Mouse (Mus musculus): ENCODE measurements around the gene Rnaseh2c.

The Rnaseh2c gene

DNA sequence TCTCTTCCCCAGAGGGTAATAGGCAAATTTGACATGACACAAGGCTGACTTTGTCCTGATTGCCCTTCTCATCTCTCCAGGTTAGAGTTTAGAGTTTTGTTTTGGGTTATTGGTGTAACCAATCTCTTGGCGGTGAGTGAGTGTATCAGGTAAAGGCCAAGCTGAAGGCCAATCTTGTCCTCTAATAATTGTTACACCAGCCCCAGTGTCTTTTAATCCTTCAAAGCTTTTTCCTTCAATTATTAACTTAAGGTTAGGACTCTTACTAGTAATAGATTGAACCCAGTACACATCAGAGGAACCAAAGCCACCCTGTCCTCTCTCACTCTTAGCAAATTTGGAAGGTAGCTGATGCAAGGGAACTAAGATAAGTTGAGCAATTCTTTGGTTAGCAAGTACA, 26.3 kb upstream of the Rnaseh2c start:
- no peak for DNase-seq (ENCODE audit: low read depth, low spot score)

DNA sequence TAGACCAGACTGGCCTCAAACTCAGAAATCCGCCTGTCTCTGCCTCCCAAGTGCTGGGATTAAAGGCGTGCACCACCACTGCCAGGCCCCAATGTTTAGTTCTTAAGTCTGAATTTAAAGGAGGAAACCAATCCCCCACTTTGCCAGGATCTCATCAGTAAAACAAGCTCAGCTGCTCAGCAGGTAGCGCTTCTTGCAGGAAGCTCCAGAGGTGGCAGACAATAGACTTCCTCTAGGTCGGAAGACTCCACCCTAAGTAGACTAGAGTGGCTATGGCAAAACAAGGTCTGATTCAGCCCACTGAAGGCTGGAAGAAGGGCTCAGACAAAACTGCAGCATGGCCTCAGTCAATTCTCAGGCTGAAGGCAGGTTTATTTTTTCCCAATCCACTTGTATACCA, 21.7 kb upstream of the Rnaseh2c start:
- DNase-seq (ENCODE audit: low read depth, low spot score): no peak

DNA sequence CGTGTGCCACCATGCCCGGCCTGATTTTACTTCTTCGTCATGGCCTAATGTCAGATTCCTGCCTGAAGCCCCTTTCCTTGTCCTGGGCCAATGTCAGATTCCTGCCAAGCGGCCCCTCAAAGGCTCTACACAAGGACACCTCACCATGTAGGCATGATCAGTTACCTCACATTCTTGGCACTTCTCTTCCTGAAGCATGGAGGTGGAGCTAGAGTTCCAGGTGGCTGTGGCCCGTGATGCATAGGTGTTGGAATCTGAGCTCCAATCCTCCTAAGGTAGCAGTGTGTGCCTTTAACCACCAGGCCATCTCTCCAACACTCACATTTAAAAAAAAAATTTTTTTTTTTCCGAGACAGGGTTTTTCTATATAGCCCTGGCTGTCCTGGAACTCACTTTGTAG, 20.9 kb upstream of the Rnaseh2c start:
- DNase-seq (ENCODE audit: low read depth, low spot score): no peak

DNA sequence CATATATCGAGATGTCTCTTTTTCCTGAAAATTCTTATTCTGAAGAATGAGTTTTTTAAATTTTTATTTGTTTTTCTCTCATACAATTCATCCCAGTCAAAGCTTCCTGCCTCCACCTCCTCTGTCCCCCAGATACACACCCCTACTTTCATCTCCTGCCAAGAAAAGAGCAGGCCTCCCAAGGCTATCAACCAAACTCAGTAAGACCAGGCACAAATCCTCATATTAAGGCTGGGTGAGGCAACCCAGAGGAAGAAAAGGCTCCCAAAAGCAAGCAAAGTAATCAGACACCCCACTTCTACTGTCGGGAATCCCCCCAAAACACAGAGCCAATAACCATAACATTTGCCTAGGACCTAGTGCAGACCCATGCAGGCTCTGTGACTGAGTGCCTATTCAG, 19.7 kb upstream of the Rnaseh2c start:
- DNase-seq (ENCODE audit: low read depth, low spot score): no peak

DNA sequence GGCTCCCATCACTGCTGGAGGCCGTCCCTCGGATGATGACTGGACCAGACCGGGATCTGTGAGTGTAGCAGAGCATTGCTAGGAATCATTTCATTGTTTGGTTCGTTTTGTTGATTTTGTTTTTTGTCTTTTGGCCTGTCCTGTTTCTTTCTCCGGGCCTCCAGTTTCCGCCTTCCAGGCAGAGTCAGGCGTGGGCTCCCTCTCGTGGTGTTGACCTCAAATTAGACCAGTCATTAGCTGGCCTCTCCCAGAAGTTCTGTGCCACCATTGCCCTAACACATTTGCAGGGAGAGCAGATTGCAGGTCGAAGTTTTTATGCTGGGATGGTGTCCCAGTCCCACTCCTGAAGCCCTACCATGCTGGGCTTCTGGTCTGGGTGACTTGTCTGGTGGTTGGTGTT, 12.5 kb upstream of the Rnaseh2c start:
- DNase-seq (ENCODE audit: low read depth, low spot score): no peak

DNA sequence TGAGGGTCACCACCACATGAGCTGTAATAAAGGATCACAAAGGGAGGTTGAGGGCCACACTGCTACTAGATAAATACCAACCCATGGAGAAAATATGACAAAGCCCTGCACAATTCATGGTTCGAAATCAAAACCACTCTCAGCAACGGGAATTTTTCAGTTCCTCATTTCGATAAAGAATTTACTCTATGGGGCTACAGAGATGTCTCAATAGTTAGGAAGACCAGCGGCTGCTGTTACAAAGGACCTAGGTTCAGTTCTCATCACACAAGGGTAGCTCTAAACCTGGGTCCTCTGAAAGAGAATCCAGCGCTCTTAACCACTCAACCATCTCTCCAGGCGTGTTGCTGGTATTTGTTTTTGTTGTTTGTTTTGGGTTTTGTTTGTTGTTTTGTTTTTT, 9.8 kb upstream of the Rnaseh2c start:
- no peak for DNase-seq (ENCODE audit: low read depth, low spot score)

DNA sequence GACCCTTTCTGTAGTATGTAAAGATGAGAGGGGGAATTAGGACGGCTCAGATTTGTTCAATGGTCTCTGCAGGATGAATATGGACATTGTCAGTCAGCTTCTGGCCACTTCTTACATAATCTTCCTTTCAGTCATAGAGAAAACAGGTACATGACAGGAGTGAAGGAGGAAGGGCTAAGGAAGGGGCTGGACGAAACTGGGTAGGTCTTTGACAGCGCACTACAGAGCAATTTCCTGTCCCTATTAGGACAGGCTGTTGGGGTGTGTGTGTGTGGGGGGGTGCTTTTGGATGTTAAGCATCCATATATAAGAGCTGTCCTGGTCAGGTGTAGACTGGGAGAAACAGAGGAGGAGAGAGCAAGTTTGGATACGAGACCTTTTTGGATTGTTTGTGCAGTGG, 2.4 kb upstream of the Rnaseh2c start:
- no peak for DNase-seq (ENCODE audit: low read depth, low spot score)

DNA sequence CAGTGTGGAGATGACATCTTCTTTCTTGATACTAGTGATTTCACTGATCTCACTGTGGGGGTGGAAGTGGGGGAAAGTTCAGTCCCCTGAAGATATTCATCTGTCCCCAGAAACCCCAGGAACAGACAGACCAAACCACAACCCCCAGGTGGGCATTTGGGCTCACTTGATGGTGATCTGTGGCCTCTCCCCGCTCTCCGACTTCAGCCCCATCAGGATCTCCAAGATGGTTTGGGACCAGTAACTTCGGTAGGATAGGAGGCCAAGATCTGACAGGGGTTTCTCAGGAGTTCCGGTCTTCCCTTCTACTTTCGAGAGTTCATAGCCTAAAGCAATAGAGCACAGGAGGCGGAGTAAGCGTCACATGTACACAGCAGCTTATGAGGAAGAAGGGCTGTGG, 2.0 kb downstream of the Rnaseh2c start:
- DNase-seq (ENCODE audit: low read depth, low spot score): no peak

DNA sequence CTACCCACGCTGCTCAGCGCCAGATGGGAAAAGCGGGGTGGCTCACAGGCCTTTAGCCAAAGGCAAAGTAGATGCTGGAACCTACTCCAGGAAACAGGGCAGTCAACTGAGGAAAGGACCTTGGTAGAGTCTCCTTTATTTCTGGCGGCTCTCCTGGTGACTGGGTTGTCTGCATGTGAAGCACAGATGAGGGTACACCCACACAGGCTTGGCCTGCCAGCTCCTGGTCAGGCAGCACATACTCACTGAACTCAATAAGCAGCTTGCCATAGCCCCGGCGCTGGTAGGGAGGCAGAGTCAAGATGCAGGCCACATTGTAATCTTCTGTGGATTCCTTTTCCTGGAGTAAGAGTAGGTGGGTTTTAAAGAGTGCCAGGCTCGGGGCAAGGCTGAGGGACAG, 3.5 kb downstream of the Rnaseh2c start:
- DNase-seq (ENCODE audit: low read depth, low spot score): peak; percentile 59

DNA sequence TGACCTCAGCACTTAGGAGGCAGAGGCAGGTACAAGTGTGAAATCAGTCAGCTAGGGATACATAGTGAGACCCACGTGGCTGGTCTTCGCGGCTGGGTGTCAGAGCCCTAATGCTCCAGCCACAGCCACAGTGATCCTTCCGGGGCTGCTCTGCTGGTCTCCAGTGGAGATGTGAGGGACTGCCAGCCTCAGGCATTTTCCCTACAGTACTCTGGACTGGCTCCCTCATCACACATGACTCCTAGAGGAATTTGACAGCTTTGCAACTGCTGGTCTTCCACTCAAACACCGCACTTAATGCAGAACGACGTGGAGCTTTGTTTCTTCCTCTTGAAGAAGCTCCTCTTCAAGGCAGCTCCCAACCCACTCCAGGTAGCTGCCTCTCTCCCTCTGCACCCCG, 4.5 kb downstream of the Rnaseh2c start:
- DNase-seq (ENCODE audit: low read depth, low spot score): no peak

DNA sequence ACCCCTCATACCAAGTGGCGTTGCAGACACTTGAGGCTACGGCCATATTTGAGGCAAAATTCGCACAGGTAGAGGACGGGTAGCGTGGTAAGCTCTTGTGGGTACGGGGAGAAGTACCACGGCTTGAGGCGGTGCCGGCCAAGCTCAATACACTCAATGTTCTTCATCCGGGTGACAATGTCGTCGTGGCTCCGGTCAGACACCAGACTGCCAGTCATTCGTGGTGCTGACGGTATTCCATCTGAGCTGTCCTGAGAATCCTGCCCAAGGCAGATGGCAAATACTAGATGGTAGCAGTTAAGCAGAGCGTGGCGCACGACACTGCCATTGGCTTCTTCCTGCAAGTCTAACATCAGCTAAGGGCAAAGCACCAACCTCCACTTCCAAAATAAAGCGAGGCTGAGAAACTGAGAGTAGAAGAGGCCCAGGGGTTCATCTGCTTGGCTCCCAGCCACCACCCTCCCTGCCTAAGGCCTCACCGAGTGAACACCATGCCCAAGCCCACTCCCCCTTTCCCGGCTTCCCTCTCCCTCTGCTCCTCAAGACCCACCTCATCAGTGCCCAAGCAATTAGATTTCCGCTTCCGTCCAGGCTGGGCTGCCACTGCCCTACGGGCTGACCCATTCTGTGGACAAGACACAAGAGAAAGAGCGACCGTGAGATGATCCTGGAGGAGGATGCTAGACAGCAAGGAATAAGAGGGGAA, 6.2 kb downstream of the Rnaseh2c start:
- DNase-seq (ENCODE audit: low read depth, low spot score): no peak

DNA sequence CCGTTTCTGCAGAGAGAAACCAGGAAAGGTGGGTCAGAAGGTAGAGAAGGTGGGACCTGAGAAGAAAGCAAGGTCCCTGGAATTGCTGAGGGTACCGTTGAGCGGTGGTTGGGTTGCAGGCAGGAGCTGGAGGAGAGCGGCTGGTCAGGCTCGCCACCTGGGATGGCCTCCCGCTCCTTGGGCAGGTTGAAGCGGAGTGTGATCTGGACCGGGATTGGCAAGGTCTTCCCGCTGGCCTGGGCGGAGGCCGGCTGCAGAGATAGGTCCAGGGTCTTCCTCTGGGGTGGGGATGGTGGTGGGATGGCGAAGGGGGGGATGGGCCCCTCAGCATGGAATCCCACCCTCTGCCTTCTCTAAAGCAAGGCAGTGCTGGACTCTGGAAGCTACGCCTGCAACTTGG, 7.0 kb downstream of the Rnaseh2c start:
- DNase-seq (ENCODE audit: low read depth, low spot score): no peak

DNA sequence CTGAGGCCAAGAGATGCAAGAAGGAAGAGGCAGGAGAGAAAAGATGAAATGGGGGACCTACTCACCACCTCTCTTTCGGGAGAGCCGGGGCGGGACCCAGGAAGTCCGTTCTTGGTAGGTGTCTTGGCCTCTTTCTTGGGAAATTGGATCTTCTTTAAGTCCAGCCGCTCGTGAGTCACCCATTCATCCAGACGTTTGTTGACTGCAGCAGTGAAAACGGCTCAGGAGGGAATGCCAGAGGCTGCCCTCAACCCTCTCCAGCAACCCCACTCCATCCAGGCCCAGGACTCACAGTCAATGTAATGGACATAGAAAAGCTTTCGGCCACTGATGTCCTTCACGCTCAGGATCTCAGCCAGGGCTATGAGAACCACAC, 7.5 kb downstream of the Rnaseh2c start:
- no peak for DNase-seq (ENCODE audit: low read depth, low spot score)

DNA sequence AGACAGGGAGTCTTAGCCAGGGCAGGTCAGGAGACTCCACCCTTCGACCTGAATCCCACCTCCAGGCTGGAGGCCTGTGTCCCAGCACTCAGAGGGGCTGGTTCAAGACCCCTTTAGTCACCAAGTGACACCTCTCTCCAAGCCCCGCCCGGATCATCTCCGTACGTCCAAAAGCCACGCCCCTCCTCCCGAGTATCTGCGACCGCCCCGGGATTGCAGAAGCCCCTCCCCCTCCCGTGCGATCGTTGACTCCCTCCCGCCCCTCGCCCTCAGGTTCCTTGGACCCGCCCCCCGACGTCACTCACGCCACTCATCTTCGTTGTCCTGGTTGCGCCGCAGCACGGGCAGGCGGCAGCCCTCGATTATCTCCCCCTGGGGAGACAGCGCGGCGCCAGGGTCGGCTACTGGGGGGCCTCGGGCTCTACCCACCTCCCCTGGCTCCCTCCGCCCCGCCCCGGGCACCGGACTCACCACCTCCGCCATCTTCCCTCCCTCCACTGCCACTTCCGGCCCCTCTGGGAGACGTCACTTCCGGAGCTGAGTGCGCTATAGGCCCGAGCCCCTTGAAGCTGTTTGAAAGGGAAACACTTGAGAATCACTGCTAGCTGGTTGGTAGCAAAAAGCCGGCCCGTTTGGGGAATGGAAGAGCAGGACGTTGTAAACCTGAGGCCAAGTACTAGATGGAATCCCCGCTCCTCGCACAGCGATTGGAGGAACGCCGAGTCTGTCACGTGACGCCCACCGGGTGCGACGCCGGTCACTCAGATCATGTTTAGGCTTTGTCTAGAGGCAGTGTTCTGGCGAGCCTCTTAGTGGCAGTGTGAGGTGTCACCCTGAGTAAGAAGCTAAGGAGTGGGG, 8.1 kb downstream of the Rnaseh2c start, which contains the start of gene Kat5:
Gene Kat5 (minus strand): TSS at position 691 of the 858 bp plus-strand sequence.
- peak; percentile 95 for DNase-seq (ENCODE audit: low read depth, low spot score)

DNA sequence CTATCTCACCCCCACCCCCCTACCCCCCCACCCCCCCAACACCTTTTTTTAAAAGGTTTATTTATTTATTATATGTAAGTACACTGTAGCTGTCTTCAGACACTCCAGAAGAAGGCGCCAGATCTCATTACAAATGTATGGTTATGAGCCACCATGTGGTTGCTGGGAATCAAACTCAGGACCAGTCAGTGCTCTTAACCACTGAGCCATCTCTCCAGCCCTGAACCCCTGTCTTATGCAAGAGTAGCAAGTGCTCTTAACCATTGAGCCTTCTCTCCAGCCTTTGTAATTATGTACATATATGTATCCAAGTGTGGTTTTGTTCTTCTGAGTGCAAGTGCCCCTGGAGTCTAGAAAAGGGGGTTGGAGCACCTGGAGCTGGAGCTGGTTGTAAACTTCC, 10.3 kb downstream of the Rnaseh2c start:
- no peak for DNase-seq (ENCODE audit: low read depth, low spot score)

DNA sequence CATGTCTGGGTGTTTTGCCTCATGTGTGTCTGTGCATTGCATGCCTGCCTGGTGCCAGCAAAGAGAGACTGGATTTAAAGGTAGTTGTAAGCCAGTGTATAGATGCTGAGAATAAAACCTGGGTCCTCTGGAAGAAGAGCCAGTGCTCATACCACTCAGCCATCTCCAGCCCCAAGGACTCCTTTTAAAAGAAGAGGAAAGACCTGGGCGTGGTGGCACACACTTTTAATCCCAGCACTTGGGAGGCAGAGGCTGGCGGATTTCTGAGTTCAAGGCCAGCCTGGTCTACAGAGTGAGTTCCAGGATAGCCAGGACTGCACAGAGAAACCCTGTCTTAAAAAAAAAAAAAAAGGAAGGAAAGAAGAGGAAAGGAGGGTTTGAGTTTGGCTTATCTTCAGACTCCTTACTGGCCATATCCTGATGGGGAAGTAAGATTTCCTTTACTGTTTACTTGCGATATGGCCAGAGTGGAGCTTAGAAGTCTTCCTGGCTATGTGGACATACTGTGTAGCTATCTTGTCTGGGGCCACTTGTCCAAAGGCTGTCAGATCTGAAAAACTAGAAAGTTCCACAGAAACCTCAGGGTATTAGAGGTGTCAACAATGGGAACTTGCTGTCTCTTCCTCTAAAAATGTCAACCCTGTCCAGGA, 11.2 kb downstream of the Rnaseh2c start:
- DNase-seq (ENCODE audit: low read depth, low spot score): no peak

DNA sequence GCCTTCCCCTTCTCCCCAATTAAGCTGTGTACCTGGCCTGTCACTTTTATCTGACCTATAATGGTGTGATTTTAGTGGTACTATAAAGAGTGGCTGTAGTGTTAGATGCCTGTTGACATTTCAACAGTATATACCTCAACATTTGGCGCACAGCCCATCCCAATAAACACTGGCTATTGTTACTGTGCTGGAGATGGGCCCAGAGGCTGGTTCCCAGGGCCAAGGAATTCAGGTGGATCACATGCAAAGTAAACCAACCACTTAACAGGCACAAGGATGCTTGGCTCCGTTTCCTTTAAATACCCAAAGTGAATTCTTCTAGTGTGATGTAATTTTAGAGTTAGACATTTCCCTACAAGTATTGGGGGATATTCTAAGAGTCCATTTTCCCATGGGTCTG, 13.3 kb downstream of the Rnaseh2c start:
- no peak for DNase-seq (ENCODE audit: low read depth, low spot score)

DNA sequence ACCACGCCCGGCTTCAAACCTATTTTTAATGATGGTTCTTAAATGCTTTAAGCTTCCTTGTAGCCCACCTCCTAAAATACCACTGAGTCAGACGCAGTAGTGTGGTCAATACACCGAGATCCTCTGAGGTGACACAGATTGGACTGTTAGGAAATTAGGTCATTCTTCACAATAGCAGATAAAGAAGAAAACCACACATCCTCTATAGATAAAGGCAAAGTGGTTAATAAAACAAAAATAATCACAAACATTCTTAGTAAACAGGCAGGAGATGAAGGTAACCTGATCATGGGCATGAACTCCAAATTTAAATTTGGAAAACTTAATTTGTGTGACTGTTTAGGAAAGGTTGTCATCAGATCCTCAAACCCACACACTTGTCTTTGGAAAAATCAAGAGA, 18.3 kb downstream of the Rnaseh2c start:
- DNase-seq (ENCODE audit: low read depth, low spot score): no peak

DNA sequence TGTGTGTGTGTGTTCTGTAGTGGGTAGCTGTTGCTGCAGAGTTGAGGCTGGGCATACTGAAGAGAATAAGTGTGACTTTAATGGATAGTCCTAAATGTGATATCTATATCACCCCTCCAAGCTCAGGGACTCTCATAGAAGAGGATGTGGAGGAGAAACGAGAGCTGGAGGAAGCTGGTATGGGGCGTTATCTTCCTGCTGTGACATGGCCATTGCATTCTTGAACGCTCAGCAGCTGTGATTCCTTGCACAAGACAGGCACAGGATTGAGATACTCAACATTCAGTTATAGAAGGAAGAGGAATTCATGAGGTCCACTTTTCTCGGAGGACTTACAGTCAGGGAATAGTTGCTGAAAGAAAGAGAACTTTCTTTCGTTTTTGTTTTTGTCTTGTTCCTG, 20.2 kb downstream of the Rnaseh2c start:
- DNase-seq (ENCODE audit: low read depth, low spot score): no peak

DNA sequence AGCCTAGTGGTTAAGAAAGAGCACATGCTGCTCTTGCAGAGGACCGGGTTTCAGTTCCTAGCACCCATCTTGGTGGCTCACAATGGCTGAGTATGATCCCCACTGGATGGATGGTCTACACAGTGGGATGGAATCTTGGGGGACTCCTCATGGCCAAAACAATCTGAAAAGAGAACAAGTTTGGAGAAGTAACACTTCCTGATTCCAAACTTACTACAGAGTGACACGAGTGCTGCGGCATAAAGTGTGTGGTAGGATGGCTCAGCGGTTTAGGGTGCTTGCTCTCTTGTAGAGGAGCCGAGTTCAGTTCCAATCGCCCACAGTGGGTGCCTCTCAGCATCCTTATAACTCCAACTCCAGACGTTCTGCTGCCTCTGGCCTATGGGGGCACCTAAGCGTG, 23.6 kb downstream of the Rnaseh2c start:
- DNase-seq (ENCODE audit: low read depth, low spot score): no peak

DNA sequence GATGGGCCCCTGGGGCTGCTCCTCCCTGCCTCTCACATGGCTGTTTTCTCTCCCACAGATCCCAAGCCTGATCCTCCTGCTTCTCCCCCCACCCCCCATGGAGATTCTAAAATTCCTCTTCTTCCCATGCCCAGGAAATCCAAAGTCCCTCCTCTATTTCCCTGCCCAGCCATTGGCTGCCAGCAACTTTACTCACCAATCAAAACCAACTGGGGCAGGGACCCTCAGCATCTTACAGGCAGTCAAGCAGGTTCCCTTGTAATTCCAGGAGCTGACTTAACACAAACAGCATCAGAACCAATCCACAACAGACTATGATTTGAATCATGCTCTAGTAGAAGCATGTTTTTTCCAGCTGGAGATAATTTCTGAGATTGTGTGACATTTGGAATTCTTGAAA, 28.2 kb downstream of the Rnaseh2c start:
- no peak for DNase-seq (ENCODE audit: low read depth, low spot score)

DNA sequence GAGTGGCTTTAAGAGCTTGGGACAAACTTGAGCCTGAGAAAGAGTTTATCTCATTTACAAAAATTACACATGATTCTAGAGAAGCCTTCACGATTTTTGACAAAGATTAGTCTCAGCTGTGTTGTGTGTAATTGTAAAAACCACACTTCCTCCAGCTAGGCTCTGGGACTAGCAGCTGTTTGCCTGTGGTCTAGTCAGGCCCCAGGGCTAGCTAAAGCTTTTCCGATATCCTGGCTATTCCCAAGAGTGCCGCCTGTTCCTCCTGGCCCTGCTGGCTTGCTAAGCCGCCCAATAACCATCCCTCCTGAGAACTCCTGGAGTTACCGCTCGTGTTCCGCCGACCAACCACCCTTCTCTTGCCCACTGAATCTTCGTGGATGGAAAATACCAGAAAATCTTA, 30.4 kb downstream of the Rnaseh2c start:
- no peak for DNase-seq (ENCODE audit: low read depth, low spot score)
